Mouse (Mus musculus) small intestine, adult 2 months (tissue): ENCODE measurements at regions not wholly inside any gene's neighbourhood (a gene's known extent, or its start where the extent isn't known, plus 50 kb on each side); places are given as distances from the start of the nearest gene placed in this dataset.

ENCODE experiments used
- H3K27ac ChIP-seq: fragments of 200-500 bp; 2 replicates; pipeline ENCODE4 v1.5.1; 2012; ENCODE audit warnings: low read depth, low read length, control low read depth, inconsistent platforms; ENCODE audit not compliant: insufficient read depth
- H3K27me3 ChIP-seq: fragments of 200-500 bp; 2 replicates; pipeline ENCODE4 v1.6.1; 2012; ENCODE audit warnings: mild to moderate bottlenecking, moderate library complexity, low read length, inconsistent platforms; ENCODE audit not compliant: control insufficient read depth, insufficient read depth
- H3K36me3 ChIP-seq: fragments of 200-500 bp; 2 replicates; pipeline ENCODE4 v1.6.1; 2012; ENCODE audit warnings: mild to moderate bottlenecking, low read length, control low read depth, inconsistent platforms; ENCODE audit not compliant: control insufficient read depth, insufficient read depth
- H3K4me1 ChIP-seq: fragments of 200-500 bp; 2 replicates; pipeline ENCODE4 v1.6.1; 2012; ENCODE audit warnings: low read length, inconsistent platforms, mixed read lengths; ENCODE audit not compliant: control insufficient read depth, insufficient read depth, insufficient read length
- H3K4me3 ChIP-seq: fragments of 200-500 bp; 2 replicates; pipeline ENCODE4 v1.5.1; 2012; ENCODE audit warnings: low read depth, mild to moderate bottlenecking, control low read depth, inconsistent platforms, low read length, moderate library complexity
- CTCF ChIP-seq: fragments of 200-500 bp; IDR thresholded peaks from 2 replicates; pipeline ENCODE4 v1.5.1; 2012; ENCODE audit warnings: low read depth, mild to moderate bottlenecking, control low read depth, inconsistent platforms, low read length, moderate library complexity, mixed read lengths; ENCODE audit not compliant: insufficient replicate concordance, insufficient read length; ENCODE audit errors: extremely low read depth
- POLR2A ChIP-seq: fragments of 200-500 bp; IDR thresholded peaks from 2 replicates; pipeline ENCODE4 v1.6.1; 2012; ENCODE audit warnings: low read depth, mild to moderate bottlenecking, control low read depth, inconsistent platforms, low read length, moderate library complexity
- WGBS: fragments of 180-500 bp; shearing (Covaris S2); methylation state at CpG from one replicate; pipeline ENCODE4 v1.1.7; 2018; 5-methylcytosine and 5-hydroxymethylcytosine counted together

DNA sequence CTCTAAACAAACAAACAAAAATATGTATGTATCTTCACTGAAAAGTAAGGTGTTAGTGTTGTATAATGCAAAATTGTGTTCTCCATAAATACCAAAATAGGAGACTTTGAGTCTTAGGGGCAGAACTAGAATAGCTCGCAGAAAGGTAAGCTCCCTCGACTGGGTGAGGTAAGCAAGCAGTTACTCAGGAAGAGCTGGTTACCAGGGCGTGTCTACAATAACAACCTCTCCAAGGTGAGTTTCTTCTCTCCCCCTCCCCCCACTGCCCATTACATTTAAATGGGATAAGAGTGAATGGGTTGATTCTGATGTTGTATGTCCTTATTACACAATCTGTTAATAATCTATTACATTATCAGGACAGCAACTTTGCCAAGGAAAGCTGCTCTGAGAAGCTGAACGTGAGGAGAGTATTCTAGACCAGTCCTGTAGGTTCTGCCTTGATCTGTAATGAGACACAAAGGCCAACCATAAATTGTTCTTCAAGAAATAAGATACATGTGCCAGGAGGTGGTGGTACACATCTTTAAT, 125.2 kb upstream of the Zfand5 start:
- H3K27ac ChIP-seq: peak overlapping the region; percentile 47; the same call in 1 of the 2 replicates
- 27% methylated on average over 4 of the region's 4 CpGs for WGBS
- TF ChIP-seq CTCF: no peak
- TF ChIP-seq POLR2A: no peak

DNA sequence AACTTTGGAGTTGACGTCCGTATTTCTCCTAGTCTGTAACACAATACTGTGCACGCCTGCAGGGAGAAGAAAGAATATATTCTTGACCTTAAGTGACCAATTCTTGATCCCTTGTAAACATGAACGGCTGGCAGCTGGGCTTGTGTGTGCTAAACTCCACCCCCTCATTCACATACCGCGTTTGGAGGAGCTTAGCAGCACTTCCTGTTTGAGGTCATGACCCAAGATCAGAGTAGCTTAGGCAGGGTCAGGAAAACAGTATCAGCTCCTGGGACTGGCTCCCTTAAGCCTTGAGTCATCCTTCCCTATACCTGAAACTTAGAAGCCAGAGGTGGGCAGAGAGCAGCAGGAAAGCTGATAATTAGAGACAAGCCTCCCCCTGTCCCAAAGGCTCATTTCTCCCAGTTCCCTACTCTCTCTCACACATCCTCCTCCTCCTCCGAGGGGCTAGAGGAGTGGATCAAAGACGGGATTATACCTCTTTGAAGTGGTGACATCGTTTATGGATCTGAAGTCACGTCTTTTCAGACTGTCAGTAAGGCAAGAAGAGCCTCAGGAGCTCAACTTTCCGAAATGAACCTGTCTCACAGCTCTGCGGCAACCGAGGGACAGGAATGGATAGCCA, 127.3 kb upstream of the Zfand5 start:
- peak overlapping the region; percentile 61; the same call in 1 of the 2 replicates for H3K27ac ChIP-seq
- TF ChIP-seq CTCF (no peak), POLR2A (no peak)
- 24% methylated on average over 13 of the region's 13 CpGs for WGBS

More for the DNA sequence above, 125.2 kb upstream of the Zfand5 start:
- H3K4me1 ChIP-seq: peaks cover 6% of the 10 kb centered on the region; the same call in 1 of the 2 replicates
- no peak overlapping the region for H3K4me3 ChIP-seq
- H3K36me3 ChIP-seq: no peaks in the 10 kb centered on the region
- no peaks in the 10 kb centered on the region for H3K27me3 ChIP-seq

DNA sequence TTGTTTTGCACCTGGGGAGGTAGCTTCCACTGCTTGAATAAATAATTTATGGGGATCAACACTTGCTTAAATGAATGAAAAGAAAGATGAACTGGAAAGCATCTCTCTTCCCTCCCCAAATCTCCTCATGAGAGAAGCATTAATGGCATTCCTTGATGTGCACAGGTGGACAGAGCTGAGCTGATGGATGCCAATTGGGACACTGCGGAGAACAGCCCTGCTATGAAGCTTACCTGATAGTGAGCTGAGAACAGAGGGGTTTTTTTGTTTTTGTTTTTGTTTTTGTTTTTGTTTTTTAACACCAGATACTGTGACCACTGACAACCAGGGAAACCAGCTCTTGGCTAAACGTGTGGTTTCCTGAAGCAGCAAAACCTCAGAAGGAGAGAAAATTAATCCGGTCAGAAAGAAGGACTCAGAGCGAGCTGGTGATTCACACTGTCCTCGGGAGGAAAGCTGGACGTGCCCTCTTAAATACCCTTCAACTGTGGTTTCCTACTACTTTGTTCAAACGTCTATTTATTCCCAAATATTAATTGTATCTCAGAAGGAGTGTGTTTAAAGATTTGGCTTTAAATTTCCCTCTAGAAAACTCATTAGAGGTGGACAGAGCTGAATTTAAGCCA, 128.0 kb upstream of the Zfand5 start:
- WGBS: 27% methylated on average over 7 of the region's 7 CpGs
- no peak overlapping the region for H3K27ac ChIP-seq
- no peaks in the 10 kb centered on the region for H3K27me3 ChIP-seq
- TF ChIP-seq POLR2A: no peak
- no peak for TF ChIP-seq CTCF
- peaks cover 4% of the 10 kb centered on the region; the same call in 1 of the 2 replicates for H3K4me1 ChIP-seq
- H3K36me3 ChIP-seq: no peaks in the 10 kb centered on the region
- H3K4me3 ChIP-seq: no peak overlapping the region

More for the DNA sequence above, 127.3 kb upstream of the Zfand5 start:
- Histone ChIP-seq H3K4me1 (peaks cover 4% of the 10 kb centered on the region; the same call in 1 of the 2 replicates), H3K36me3 (no peaks in the 10 kb centered on the region), H3K4me3 (no peak overlapping the region), H3K27me3 (no peaks in the 10 kb centered on the region)

DNA sequence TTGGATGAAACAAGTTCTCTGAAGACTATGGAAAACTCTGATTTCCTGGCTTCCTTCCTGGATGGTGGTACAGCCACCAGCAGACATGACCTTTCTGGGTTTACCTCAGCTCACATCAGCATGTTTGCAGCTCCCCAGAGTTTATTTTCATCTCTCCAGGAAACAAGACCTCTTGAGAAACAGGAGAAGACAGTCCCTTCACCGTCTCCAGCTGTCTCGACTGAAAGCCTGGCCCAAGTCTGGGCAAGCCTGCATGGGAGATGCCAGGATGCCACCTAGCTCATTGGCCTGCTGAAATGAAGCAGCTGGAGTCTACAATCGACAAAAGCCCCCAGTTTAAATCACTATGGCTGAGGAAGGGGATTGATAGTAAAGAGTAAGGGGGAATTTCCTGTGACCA, 131.6 kb upstream of the Zfand5 start:
- 65% methylated on average over 3 of the region's 3 CpGs for WGBS
- H3K27ac ChIP-seq: no peak overlapping the region
- peaks cover 4% of the 10 kb centered on the region; the same call in 1 of the 2 replicates for H3K4me1 ChIP-seq
- TF ChIP-seq CTCF (no peak), POLR2A (no peak)
- no peaks in the 10 kb centered on the region for H3K36me3 ChIP-seq
- no peaks in the 10 kb centered on the region for H3K27me3 ChIP-seq
- no peak overlapping the region for H3K4me3 ChIP-seq

DNA sequence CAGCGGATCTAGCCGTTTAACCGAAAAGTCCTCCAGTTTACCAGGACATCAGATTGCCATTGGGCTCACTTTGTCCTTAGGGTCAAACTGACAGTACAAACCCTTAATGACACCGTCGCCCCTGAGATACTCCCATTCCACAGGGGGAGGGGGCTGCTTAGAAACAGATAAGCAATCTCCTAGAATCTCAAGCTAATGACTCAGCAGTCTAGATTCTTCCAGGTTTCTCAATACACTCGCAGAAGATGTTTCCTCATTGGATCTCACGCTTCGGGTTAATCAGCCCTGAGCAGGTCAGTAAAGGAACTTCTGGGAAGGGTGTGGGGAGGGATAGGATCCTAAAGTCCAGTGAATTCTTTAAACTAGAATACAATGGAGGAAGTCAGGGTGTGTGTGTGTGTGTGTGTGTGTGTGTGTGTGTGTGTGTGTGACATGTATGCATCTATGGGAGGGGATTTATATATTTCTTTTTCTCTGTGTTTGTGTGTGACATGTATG, 133.0 kb upstream of the Zfand5 start:
- no peak overlapping the region for H3K27ac ChIP-seq
- no peaks in the 10 kb centered on the region for H3K36me3 ChIP-seq
- TF ChIP-seq CTCF (no peak), POLR2A (no peak)
- no peaks in the 10 kb centered on the region for H3K27me3 ChIP-seq
- WGBS: 57% methylated on average over 8 of the region's 8 CpGs
- H3K4me3 ChIP-seq: no peak overlapping the region
- no peaks in the 10 kb centered on the region; the same call in 1 of the 2 replicates for H3K4me1 ChIP-seq

DNA sequence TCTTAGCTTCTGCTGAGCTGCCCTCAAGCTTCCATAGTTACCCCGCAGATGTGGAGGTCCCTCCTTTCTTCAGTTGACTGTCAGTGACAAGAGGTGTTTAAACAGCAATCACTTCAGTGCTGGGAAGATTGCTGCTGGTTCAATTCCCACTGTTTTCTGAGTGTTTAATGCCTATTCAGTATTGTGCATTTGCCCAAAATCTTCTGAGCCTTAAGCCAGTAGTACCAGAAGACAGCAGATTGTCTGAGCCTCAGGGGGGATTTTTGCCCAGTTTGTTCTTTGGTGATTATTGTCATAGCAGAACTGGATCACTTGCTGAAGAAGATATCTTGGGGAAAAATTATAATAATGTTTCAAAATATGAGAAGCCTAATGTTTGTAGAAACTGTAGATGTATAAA, 135.3 kb upstream of the Zfand5 start:
- H3K36me3 ChIP-seq: no peaks in the 10 kb centered on the region
- 81% methylated on average over 1 of the region's 1 CpGs for WGBS
- H3K27me3 ChIP-seq: no peaks in the 10 kb centered on the region
- no peak overlapping the region for H3K4me3 ChIP-seq
- TF ChIP-seq POLR2A: no peak
- no peak for TF ChIP-seq CTCF
- H3K27ac ChIP-seq: no peak overlapping the region
- H3K4me1 ChIP-seq: no peaks in the 10 kb centered on the region

DNA sequence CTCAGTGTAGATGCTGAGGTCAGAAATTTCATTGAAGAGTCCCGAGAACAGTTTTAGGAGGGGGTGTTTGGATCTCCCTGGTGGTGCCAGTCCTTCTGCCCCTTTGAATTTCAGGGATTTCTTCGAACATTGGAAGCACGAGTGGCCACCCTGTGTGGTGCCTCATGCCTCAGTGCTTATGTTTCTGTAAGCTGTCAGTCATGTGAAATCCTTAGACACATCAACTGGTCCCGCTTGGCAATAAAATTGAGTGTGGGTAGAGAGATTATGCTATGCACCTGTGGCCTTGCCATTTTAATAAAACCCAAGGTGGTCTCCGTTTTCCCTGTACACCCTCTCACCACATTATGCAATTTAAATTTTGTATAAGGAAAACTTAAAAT, 136.1 kb upstream of the Zfand5 start:
- H3K4me1 ChIP-seq: no peaks in the 10 kb centered on the region
- no peak overlapping the region for H3K4me3 ChIP-seq
- no peak overlapping the region for H3K27ac ChIP-seq
- H3K27me3 ChIP-seq: no peaks in the 10 kb centered on the region
- TF ChIP-seq CTCF (no peak), POLR2A (no peak)
- H3K36me3 ChIP-seq: no peaks in the 10 kb centered on the region
- 85% methylated on average over 5 of the region's 5 CpGs for WGBS
